Mouse (Mus musculus) forebrain, embryonic 11.5 days (tissue): ENCODE data around the gene Tspan2. TPM values are rescaled to one million over a fixed set of nuclear protein-coding genes. Genes with fewer than 3 reads are reported as not detected.

Source experiments
- ATAC-seq: fragments of 200-750 bp; cut with Nextera tagmentation; replicated peaks from 2 replicates; pipeline ENCODE4 v1.8.0; 2017; ENCODE audit warnings: moderate TSS enrichment; ENCODE audit not compliant: low FRiP score
- DNase-seq: peaks from one replicate; pipeline ENCODE4 v3.0.0-alpha.2; 2017; ENCODE audit warnings: low spot score
- H3K27ac ChIP-seq: fragments of 300-500 bp; sonication (generic); 2 replicates; pipeline ENCODE4 v1.5.1; 2014; ENCODE audit warnings: low read depth, low read length
- H3K27me3 ChIP-seq: fragments of 300-500 bp; sonication (generic); 2 replicates; pipeline ENCODE4 v1.6.1; 2014; ENCODE audit warnings: mild to moderate bottlenecking, low read length, mixed read lengths; ENCODE audit not compliant: control insufficient read depth, insufficient read depth
- H3K36me3 ChIP-seq: fragments of 300-500 bp; sonication (generic); 2 replicates; pipeline ENCODE4 v1.6.1; 2014; ENCODE audit warnings: mild to moderate bottlenecking, low read length, moderate library complexity, mixed read lengths; ENCODE audit not compliant: control insufficient read depth, insufficient read depth
- H3K4me1 ChIP-seq: fragments of 300-500 bp; sonication (generic); replicated peaks from 2 replicates; pipeline ENCODE4 v1.6.1; 2014; ENCODE audit warnings: low read length, mixed read lengths; ENCODE audit not compliant: control insufficient read depth, insufficient read depth
- H3K4me2 ChIP-seq: fragments of 300-500 bp; sonication (generic); 2 replicates; pipeline ENCODE4 v1.6.1; 2014; ENCODE audit warnings: low read depth, mild to moderate bottlenecking, low read length, moderate library complexity, mixed read lengths; ENCODE audit not compliant: severe bottlenecking
- H3K4me3 ChIP-seq: fragments of 300-500 bp; sonication (generic); 2 replicates; pipeline ENCODE4 v1.5.1; 2014; ENCODE audit warnings: low read depth, low read length
- H3K9ac ChIP-seq: fragments of 300-500 bp; sonication (generic); 2 replicates; pipeline ENCODE4 v1.6.1; 2014; ENCODE audit warnings: low read length
- H3K9me3 ChIP-seq: fragments of 300-500 bp; sonication (generic); 2 replicates; pipeline ENCODE4 v1.6.1; 2016; ENCODE audit warnings: low read length, mixed read lengths; ENCODE audit not compliant: control insufficient read depth
- WGBS: fragments of 180-500 bp; shearing (Covaris S2); extraction: QIAGEN DNeasy Blood & Tissue Kit; methylation state at CpG from one replicate; pipeline ENCODE4 v1.1.7; 2014; 5-methylcytosine and 5-hydroxymethylcytosine counted together
- polyA plus RNA-seq: library from polyadenylated mRNA; unstranded; fragments of >200 nt; fragmentation: Nextera tagmentation; extraction: Ambion mirVana; gene quantifications from 2 replicates; pipeline ENCODE4 v1.2.1, GENCODE M21; 2014

The Tspan2 gene
- polyA plus RNA-seq, 1 experiment from 2014 or later = 9.5 TPM

DNA sequence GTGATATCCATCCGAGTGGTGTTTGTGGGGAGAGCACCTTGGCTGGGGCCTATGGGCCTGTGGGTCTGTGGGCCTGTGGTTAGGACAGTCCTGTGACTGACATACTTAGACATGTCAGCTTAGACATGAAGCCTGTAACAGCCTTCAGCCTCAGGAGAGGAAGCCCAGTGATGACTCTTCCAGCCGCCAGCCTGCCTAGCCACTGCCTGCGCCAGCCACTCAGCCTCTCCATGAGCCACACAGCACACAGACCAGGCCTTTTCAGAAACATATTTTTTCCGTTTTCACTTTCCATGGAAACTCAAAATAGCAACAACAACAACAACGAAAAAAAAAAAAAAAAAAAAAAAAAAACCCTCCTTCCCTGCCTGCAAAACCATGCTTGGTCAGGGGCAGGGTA, 14.4 kb downstream of the Tspan2 start:
- Histone ChIP-seq H3K9me3 (no peaks in the 10 kb centered on the region), H3K27me3 (no peaks in the 10 kb centered on the region), H3K4me1 (no peaks in the 10 kb centered on the region), H3K27ac (no peak overlapping the region), H3K36me3 (no peaks in the 10 kb centered on the region), H3K4me3 (no peak overlapping the region), H3K9ac (no peak overlapping the region), H3K4me2 (no peak overlapping the region)
- 86% methylated on average over 5 of the region's 5 CpGs for WGBS
- ATAC-seq = no peak
- no peak for DNase-seq

DNA sequence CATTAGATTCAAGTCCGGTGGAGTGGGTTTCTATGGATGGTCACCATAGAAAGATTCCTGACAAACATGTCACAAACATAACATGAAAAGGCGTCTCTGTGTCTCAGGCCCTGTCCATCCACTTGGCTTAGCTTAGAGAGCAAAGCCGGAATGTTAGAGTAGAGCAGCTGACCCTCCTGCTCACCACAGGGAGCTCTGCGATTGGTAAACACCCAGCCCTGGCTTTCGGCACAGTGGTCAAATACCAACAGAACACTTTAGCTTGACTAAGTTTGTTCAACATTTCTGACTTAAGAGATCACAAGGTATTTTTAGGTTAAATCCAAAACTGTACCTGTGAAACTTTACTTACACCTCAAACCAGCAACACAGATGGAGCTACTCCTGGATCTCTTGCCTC, 16.8 kb downstream of the Tspan2 start:
- Histone ChIP-seq H3K4me2 (no peak overlapping the region), H3K27ac (no peak overlapping the region), H3K4me3 (no peak overlapping the region), H3K9ac (no peak overlapping the region), H3K4me1 (no peaks in the 10 kb centered on the region), H3K27me3 (no peaks in the 10 kb centered on the region), H3K36me3 (no peaks in the 10 kb centered on the region), H3K9me3 (no peaks in the 10 kb centered on the region)
- 82% methylated on average over 5 of the region's 5 CpGs for WGBS
- DNase-seq = no peak
- no peak for ATAC-seq

DNA sequence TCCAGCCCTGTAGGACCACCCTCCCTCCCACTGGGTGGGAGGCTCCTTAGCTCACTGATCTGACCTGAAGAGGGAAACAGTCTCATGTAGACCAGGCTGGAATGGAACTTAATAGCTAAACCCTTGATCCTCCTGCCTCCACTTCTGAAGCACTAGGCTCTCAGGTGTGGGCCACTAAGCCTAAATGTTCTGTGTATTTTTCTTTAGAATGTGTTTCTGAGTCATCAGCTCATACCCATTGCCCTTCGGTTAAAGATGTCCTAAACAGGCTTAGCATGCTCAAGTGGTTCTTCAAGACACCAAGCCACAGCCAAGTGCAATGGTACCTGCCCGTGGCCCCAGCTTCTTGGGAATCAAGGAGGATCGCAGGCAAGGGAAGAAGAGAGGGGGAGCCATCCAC, 17.2 kb downstream of the Tspan2 start:
- 90% methylated on average over 3 of the region's 3 CpGs for WGBS

GRCm38 (mm10) chr3:102752053-102752452, 17.7 kb downstream of the Tspan2 start:
- Histone ChIP-seq H3K4me3 (no peak overlapping the region), H3K36me3 (no peaks in the 10 kb centered on the region), H3K27ac (no peak overlapping the region), H3K4me1 (no peaks in the 10 kb centered on the region), H3K4me2 (no peak overlapping the region), H3K27me3 (no peaks in the 10 kb centered on the region), H3K9ac (no peak overlapping the region), H3K9me3 (no peaks in the 10 kb centered on the region)
- no peak for DNase-seq
- WGBS = 91% methylated on average over 4 of the region's 4 CpGs
- no peak for ATAC-seq

More for the DNA sequence above, 17.2 kb downstream of the Tspan2 start:
- Histone ChIP-seq H3K9ac (no peak overlapping the region), H3K4me1 (no peaks in the 10 kb centered on the region), H3K27me3 (no peaks in the 10 kb centered on the region), H3K9me3 (no peaks in the 10 kb centered on the region), H3K4me3 (no peak overlapping the region), H3K4me2 (no peak overlapping the region), H3K27ac (no peak overlapping the region), H3K36me3 (no peaks in the 10 kb centered on the region)
- ATAC-seq = no peak
- DNase-seq = no peak

- no peak overlapping the region for H3K9ac ChIP-seq
- H3K27ac ChIP-seq = no peak overlapping the region
- no peaks in the 10 kb centered on the region for H3K4me1 ChIP-seq
- no peaks in the 10 kb centered on the region for H3K27me3 ChIP-seq
- H3K4me2 ChIP-seq = no peak overlapping the region
- no peak overlapping the region for H3K4me3 ChIP-seq
- H3K9me3 ChIP-seq = no peaks in the 10 kb centered on the region
- ATAC-seq (no peak), DNase-seq (no peak)
- H3K36me3 ChIP-seq = no peaks in the 10 kb centered on the region
- WGBS = 82% methylated on average over 5 of the region's 5 CpGs
These were observed 18.1 kb downstream of the Tspan2 start for GRCm38 (mm10) chr3:102752457-102752856.

GRCm38 (mm10) chr3:102755801-102756200, 21.5 kb downstream of the Tspan2 start:
- H3K4me1 ChIP-seq = no peaks in the 10 kb centered on the region
- H3K27me3 ChIP-seq = no peaks in the 10 kb centered on the region
- DNase-seq (no peak), ATAC-seq (no peak)
- no peaks in the 10 kb centered on the region for H3K9me3 ChIP-seq
- no peak overlapping the region for H3K4me3 ChIP-seq
- H3K4me2 ChIP-seq = no peak overlapping the region
- no peak overlapping the region for H3K27ac ChIP-seq
- 80% methylated on average over 1 of the region's 1 CpGs for WGBS
- no peaks in the 10 kb centered on the region for H3K36me3 ChIP-seq
- no peak overlapping the region for H3K9ac ChIP-seq

DNA sequence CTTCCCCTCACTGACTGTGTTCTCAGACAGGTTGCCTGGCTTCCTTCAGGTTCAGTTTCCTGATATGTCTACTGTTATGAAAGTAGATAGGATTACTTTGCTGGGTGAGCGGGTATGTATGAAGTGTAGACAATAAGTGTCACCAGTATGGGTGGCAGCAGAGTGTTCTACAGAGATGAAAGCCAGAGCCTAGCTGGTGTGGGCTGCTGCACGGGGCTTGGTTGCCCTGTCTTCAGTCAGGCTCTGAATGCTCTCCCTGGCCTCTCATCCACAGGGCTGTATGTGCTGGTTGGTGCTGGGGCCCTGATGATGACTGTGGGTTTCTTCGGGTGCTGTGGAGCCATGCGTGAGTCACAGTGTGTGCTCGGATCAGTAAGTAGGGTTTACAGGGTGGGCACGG, 22.7 kb downstream of the Tspan2 start:
- DNase-seq (no peak), ATAC-seq (no peak)

GRCm38 (mm10) chr3:102760236-102760635, 25.9 kb downstream of the Tspan2 start:
- 84% methylated on average over 3 of the region's 3 CpGs for WGBS
- Histone ChIP-seq H3K4me3 (no peak overlapping the region), H3K9me3 (no peaks in the 10 kb centered on the region), H3K4me1 (0 out of 2 replicates have a peak, but pooled peaks cover 2% of the 10 kb centered on the region), H3K27ac (no peak overlapping the region), H3K4me2 (no peak overlapping the region), H3K27me3 (no peaks in the 10 kb centered on the region), H3K36me3 (no peaks in the 10 kb centered on the region; the same call in 1 of the 2 replicates), H3K9ac (no peak overlapping the region)
- no peak for DNase-seq
- no peak for ATAC-seq

More for the DNA sequence above, 22.7 kb downstream of the Tspan2 start:
- H3K9ac ChIP-seq = no peak overlapping the region
- WGBS = 87% methylated on average over 6 of the region's 6 CpGs
- H3K4me2 ChIP-seq = no peak overlapping the region
- no peaks in the 10 kb centered on the region for H3K9me3 ChIP-seq
- H3K27me3 ChIP-seq = no peaks in the 10 kb centered on the region
- H3K27ac ChIP-seq = no peak overlapping the region
- no peak overlapping the region for H3K4me3 ChIP-seq
- H3K4me1 ChIP-seq = no peaks in the 10 kb centered on the region
- H3K36me3 ChIP-seq = no peaks in the 10 kb centered on the region; the same call in 1 of the 2 replicates

- H3K27ac ChIP-seq = no peak overlapping the region
- H3K9me3 ChIP-seq = no peaks in the 10 kb centered on the region
- H3K4me3 ChIP-seq = no peak overlapping the region
- 0 out of 2 replicates have a peak, but pooled peaks cover 2% of the 10 kb centered on the region for H3K4me1 ChIP-seq
- no peaks in the 10 kb centered on the region; the same call in 1 of the 2 replicates for H3K36me3 ChIP-seq
- no peak for ATAC-seq
- no peaks in the 10 kb centered on the region for H3K27me3 ChIP-seq
- WGBS = 59% methylated on average over 3 of the region's 3 CpGs
- H3K9ac ChIP-seq = no peak overlapping the region
- H3K4me2 ChIP-seq = no peak overlapping the region
- DNase-seq = no peak
These were observed 28.1 kb downstream of the Tspan2 start for GRCm38 (mm10) chr3:102762388-102762787.
